Mouse (Mus musculus) intestine, embryonic 16.5 days (tissue): ENCODE data around the gene Cntnap5b. TPM values are rescaled to one million over a fixed set of nuclear protein-coding genes. Genes with fewer than 3 reads are reported as not detected.

Experiments used
- ATAC-seq: fragments of 200-750 bp; cut with Nextera tagmentation; 2 replicates; pipeline ENCODE4 v1.8.0; 2017; ENCODE audit warnings: moderate TSS enrichment, moderate library complexity
- H3K27ac ChIP-seq: fragments of 300-500 bp; sonication (generic); 2 replicates; pipeline ENCODE4 v1.5.1; 2014; ENCODE audit warnings: mild to moderate bottlenecking, low read length
- H3K27me3 ChIP-seq: fragments of 300-500 bp; sonication (generic); replicated peaks from 2 replicates; pipeline ENCODE4 v1.6.1; 2014; ENCODE audit warnings: low read length, control low read depth, mixed read lengths; ENCODE audit not compliant: control insufficient read depth, insufficient read depth
- H3K36me3 ChIP-seq: fragments of 300-500 bp; sonication (generic); 2 replicates; pipeline ENCODE4 v1.6.1; 2014; ENCODE audit warnings: low read length, control low read depth; ENCODE audit not compliant: control insufficient read depth, insufficient read depth
- H3K4me1 ChIP-seq: fragments of 300-500 bp; sonication (generic); 2 replicates; pipeline ENCODE4 v1.6.1; 2014; ENCODE audit warnings: low read length, control low read depth, mixed read lengths; ENCODE audit not compliant: control insufficient read depth, insufficient read depth
- H3K4me2 ChIP-seq: fragments of 300-500 bp; sonication (generic); 2 replicates; pipeline ENCODE4 v1.6.1; 2014; ENCODE audit warnings: low read depth, low read length, control low read depth
- H3K4me3 ChIP-seq: fragments of 300-500 bp; sonication (generic); 2 replicates; pipeline ENCODE4 v1.5.1; 2014; ENCODE audit warnings: mild to moderate bottlenecking, low read length
- H3K9ac ChIP-seq: fragments of 300-500 bp; sonication (generic); 2 replicates; pipeline ENCODE4 v1.6.1; 2014; ENCODE audit warnings: low read depth, low read length
- H3K9me3 ChIP-seq: fragments of 300-500 bp; sonication (generic); 2 replicates; pipeline ENCODE4 v1.6.1; 2016; ENCODE audit warnings: low read length, control low read depth; ENCODE audit not compliant: control insufficient read depth
- WGBS: fragments of 180-500 bp; shearing (Covaris S2); extraction: QIAGEN DNeasy Blood & Tissue Kit; methylation state at CpG from one replicate; pipeline ENCODE4 v1.1.7; 2014; 5-methylcytosine and 5-hydroxymethylcytosine counted together
- polyA plus RNA-seq: library from polyadenylated mRNA; unstranded; fragments of >200 nt; fragmentation: Nextera tagmentation; extraction: Ambion mirVana; gene quantifications from 2 replicates; pipeline ENCODE4 v1.2.1, GENCODE M21; 2015

The Cntnap5b gene
- polyA plus RNA-seq, 1 experiment from 2014 or later, result not detected

- WGBS, result 75% methylated on average over 1 of the region's 1 CpGs
- Histone ChIP-seq H3K27me3 (no peaks in the 10 kb centered on the region), H3K9ac (no peak overlapping the region), H3K36me3 (no peaks in the 10 kb centered on the region), H3K4me3 (no peak overlapping the region), H3K4me1 (no peaks in the 10 kb centered on the region), H3K4me2 (no peak overlapping the region), H3K27ac (no peak overlapping the region), H3K9me3 (no peaks in the 10 kb centered on the region)
- ATAC-seq, result no peak
Measured at GRCm38 (mm10) chr1:100386252-100386651, 613.7 kb downstream of the Cntnap5b start.

- no peaks in the 10 kb centered on the region for H3K9me3 ChIP-seq
- no peaks in the 10 kb centered on the region for H3K4me1 ChIP-seq
- H3K4me3 ChIP-seq, result no peak overlapping the region
- H3K27me3 ChIP-seq, result no peaks in the 10 kb centered on the region
- H3K9ac ChIP-seq, result no peak overlapping the region
- H3K27ac ChIP-seq, result no peak overlapping the region
- no peak overlapping the region for H3K4me2 ChIP-seq
- no peaks in the 10 kb centered on the region for H3K36me3 ChIP-seq
- no peak for ATAC-seq
Measured at GRCm38 (mm10) chr1:100394034-100394433, 621.5 kb downstream of the Cntnap5b start.

- ATAC-seq, result no peak
- no peaks in the 10 kb centered on the region for H3K36me3 ChIP-seq
- H3K9me3 ChIP-seq, result no peaks in the 10 kb centered on the region
- H3K9ac ChIP-seq, result no peak overlapping the region
- H3K4me1 ChIP-seq, result no peaks in the 10 kb centered on the region
- H3K27ac ChIP-seq, result no peak overlapping the region
- no peaks in the 10 kb centered on the region for H3K27me3 ChIP-seq
- H3K4me2 ChIP-seq, result no peak overlapping the region
- no peak overlapping the region for H3K4me3 ChIP-seq
Measured at GRCm38 (mm10) chr1:100416658-100417224, 644.2 kb downstream of the Cntnap5b start.

- H3K4me1 ChIP-seq, result no peaks in the 10 kb centered on the region
- H3K4me2 ChIP-seq, result no peak overlapping the region
- no peak overlapping the region for H3K27ac ChIP-seq
- ATAC-seq, result peak; percentile 75
- no peaks in the 10 kb centered on the region for H3K36me3 ChIP-seq
- 70% methylated on average over 1 of the region's 1 CpGs for WGBS
- H3K9me3 ChIP-seq, result no peaks in the 10 kb centered on the region
- H3K27me3 ChIP-seq, result no peaks in the 10 kb centered on the region
- no peak overlapping the region for H3K9ac ChIP-seq
- no peak overlapping the region for H3K4me3 ChIP-seq
Measured at GRCm38 (mm10) chr1:100430038-100430774, 657.6 kb downstream of the Cntnap5b start.

- ATAC-seq, result no peak
- no peaks in the 10 kb centered on the region for H3K27me3 ChIP-seq
Measured at GRCm38 (mm10) chr1:100463877-100464276, 691.3 kb downstream of the Cntnap5b start.

GRCm38 (mm10) chr1:100465226-100465625 is 692.7 kb downstream of the Cntnap5b start:
- no peak for ATAC-seq
- WGBS, result 59% methylated on average over 1 of the region's 1 CpGs
- no peak overlapping the region for H3K4me2 ChIP-seq
- no peak overlapping the region for H3K9ac ChIP-seq
- H3K4me3 ChIP-seq, result no peak overlapping the region
- H3K27me3 ChIP-seq, result no peaks in the 10 kb centered on the region
- no peaks in the 10 kb centered on the region for H3K4me1 ChIP-seq
- no peaks in the 10 kb centered on the region for H3K36me3 ChIP-seq
- H3K27ac ChIP-seq, result no peak overlapping the region
- no peaks in the 10 kb centered on the region for H3K9me3 ChIP-seq

More at GRCm38 (mm10) chr1:100463877-100464276, 691.3 kb downstream of the Cntnap5b start:
- no peaks in the 10 kb centered on the region for H3K9me3 ChIP-seq
- H3K4me3 ChIP-seq, result no peak overlapping the region
- H3K4me1 ChIP-seq, result no peaks in the 10 kb centered on the region
- no peak overlapping the region for H3K9ac ChIP-seq
- no peak overlapping the region for H3K4me2 ChIP-seq
- H3K36me3 ChIP-seq, result no peaks in the 10 kb centered on the region
- H3K27ac ChIP-seq, result no peak overlapping the region
- 91% methylated on average over 2 of the region's 2 CpGs for WGBS

- H3K27me3 ChIP-seq, result no peaks in the 10 kb centered on the region
- 71% methylated on average over 1 of the region's 1 CpGs for WGBS
- ATAC-seq, result no peak
Measured at GRCm38 (mm10) chr1:100467595-100467994, 695.0 kb downstream of the Cntnap5b start.

GRCm38 (mm10) chr1:100509866-100510265 is 737.3 kb downstream of the Cntnap5b start:
- Histone ChIP-seq H3K27me3 (no peaks in the 10 kb centered on the region), H3K4me1 (no peaks in the 10 kb centered on the region), H3K36me3 (no peaks in the 10 kb centered on the region), H3K4me3 (no peak overlapping the region), H3K27ac (no peak overlapping the region), H3K9ac (no peak overlapping the region), H3K9me3 (no peaks in the 10 kb centered on the region), H3K4me2 (no peak overlapping the region)
- ATAC-seq, result no peak

More at GRCm38 (mm10) chr1:100467595-100467994, 695.0 kb downstream of the Cntnap5b start:
- H3K4me1 ChIP-seq, result no peaks in the 10 kb centered on the region
- no peak overlapping the region for H3K4me3 ChIP-seq
- no peaks in the 10 kb centered on the region for H3K36me3 ChIP-seq
- no peaks in the 10 kb centered on the region for H3K9me3 ChIP-seq
- no peak overlapping the region for H3K27ac ChIP-seq
- no peak overlapping the region for H3K9ac ChIP-seq
- H3K4me2 ChIP-seq, result no peak overlapping the region
